Mouse (Mus musculus) MEL (cell line): Measurements from ENCODE around the gene Tepsin.

ENCODE experiments used
- CHD1 ChIP-seq: IDR thresholded peaks from 2 replicates; pipeline ENCODE4 v1.6.1; 2012; ENCODE audit warnings: low read depth, mild to moderate bottlenecking, inconsistent platforms, low read length, improper control_type of control experiment
- CHD2 ChIP-seq: IDR thresholded peaks from 2 replicates; pipeline ENCODE4 v1.6.1; 2011; ENCODE audit warnings: low read length, improper control_type of control experiment
- CTCF ChIP-seq, 3 experiments: IDR thresholded peaks in 2 of 3; conservative IDR thresholded peaks in 1 of 3; 2 replicates each; pipeline ENCODE4 v1.5.1; 2011 to 2012; ENCODE audit warnings: low read length in 3 of 3, low read depth in 2 of 3, mild to moderate bottlenecking in 2 of 3, improper control_type of control experiment in 1 of 3, inconsistent platforms in 1 of 3, mixed read lengths in 1 of 3, moderate library complexity in 1 of 3; ENCODE audit not compliant: control insufficient read depth in 1 of 3, insufficient read depth in 1 of 3, poor library complexity in 1 of 3, severe bottlenecking in 1 of 3
- E2F4 ChIP-seq: IDR thresholded peaks from 2 replicates; pipeline ENCODE4 v1.6.1; 2011; ENCODE audit warnings: low read depth, low read length, improper control_type of control experiment, borderline replicate concordance
- MYC ChIP-seq: IDR thresholded peaks from 2 replicates; pipeline ENCODE4 v1.6.1; 2011; ENCODE audit warnings: low read depth, mild to moderate bottlenecking, low read length, improper control_type of control experiment, moderate library complexity
- UBTF ChIP-seq: IDR thresholded peaks from 2 replicates; pipeline ENCODE4 v1.6.1; 2012; ENCODE audit warnings: low read depth, mild to moderate bottlenecking, inconsistent platforms, low read length, improper control_type of control experiment, moderate library complexity, borderline replicate concordance; ENCODE audit not compliant: insufficient read depth

- TF ChIP-seq MYC = no peak
- no peak for TF ChIP-seq CHD1
- no peak for TF ChIP-seq CHD2
- TF ChIP-seq CTCF (IDR thresholded peaks at IDR 0.05 in 2 of 3, conservative IDR thresholded peaks at IDR 0.05 in 1 of 3; ENCODE audit: control insufficient read depth in 1 of 3, insufficient read depth in 1 of 3, low read depth in 2 of 3, low read length in 3 of 3, poor library complexity in 1 of 3, severe bottlenecking in 1 of 3) = no peak
- no peak for TF ChIP-seq UBTF
- no peak for TF ChIP-seq E2F4
Measured at GRCm38 (mm10) chr11:120076191-120076590, 22.3 kb downstream of the Tepsin start.
